Mouse (Mus musculus) hindbrain, embryonic 12.5 days (tissue): Measurements from ENCODE around the gene Nudcd3. TPM values are rescaled to one million over a fixed set of nuclear protein-coding genes. Genes with fewer than 3 reads are reported as not detected.
A peak's percentile ranks its signal among the peaks of the same experiment; 100 is the strongest.

Experiments used
- ATAC-seq: fragments of 200-750 bp; cut with Nextera tagmentation; 2 replicates; pipeline ENCODE4 v1.8.0; 2017; ENCODE audit warnings: moderate TSS enrichment; ENCODE audit not compliant: low FRiP score
- H3K27ac ChIP-seq: fragments of 300-500 bp; sonication (generic); 2 replicates; pipeline ENCODE4 v1.5.1; 2016; ENCODE audit warnings: mild to moderate bottlenecking
- H3K27me3 ChIP-seq: fragments of 300-500 bp; sonication (generic); 2 replicates; pipeline ENCODE4 v1.6.1; 2016; ENCODE audit warnings: mild to moderate bottlenecking
- H3K36me3 ChIP-seq: fragments of 300-500 bp; sonication (generic); 2 replicates; pipeline ENCODE4 v1.6.1; 2016; ENCODE audit warnings: mild to moderate bottlenecking
- H3K4me1 ChIP-seq: fragments of 300-500 bp; sonication (generic); 2 replicates; pipeline ENCODE4 v1.6.1; 2016
- H3K4me2 ChIP-seq: fragments of 300-500 bp; sonication (generic); replicated peaks from 2 replicates; pipeline ENCODE4 v1.6.1; 2016; ENCODE audit warnings: mild to moderate bottlenecking
- H3K4me3 ChIP-seq: fragments of 300-500 bp; sonication (generic); 2 replicates; pipeline ENCODE4 v1.5.1; 2016; ENCODE audit warnings: mild to moderate bottlenecking
- H3K9ac ChIP-seq: fragments of 300-500 bp; sonication (generic); 2 replicates; pipeline ENCODE4 v1.6.1; 2016; ENCODE audit warnings: mild to moderate bottlenecking, moderate library complexity
- H3K9me3 ChIP-seq: fragments of 300-500 bp; sonication (generic); replicated peaks from 2 replicates; pipeline ENCODE4 v1.6.1; 2016; ENCODE audit warnings: mild to moderate bottlenecking
- WGBS: fragments of 180-500 bp; shearing (Covaris S2); methylation state at CpG from one replicate; pipeline ENCODE4 v1.1.7; 2016; 5-methylcytosine and 5-hydroxymethylcytosine counted together
- polyA plus RNA-seq: library from polyadenylated mRNA; unstranded; fragments of >200 nt; fragmentation: Nextera tagmentation; extraction: Ambion mirVana; gene quantifications from 2 replicates; pipeline ENCODE4 v1.2.1, GENCODE M21; 2016

The Nudcd3 gene
- polyA plus RNA-seq = 57.7 and 58.6 TPM in 2 replicates

DNA sequence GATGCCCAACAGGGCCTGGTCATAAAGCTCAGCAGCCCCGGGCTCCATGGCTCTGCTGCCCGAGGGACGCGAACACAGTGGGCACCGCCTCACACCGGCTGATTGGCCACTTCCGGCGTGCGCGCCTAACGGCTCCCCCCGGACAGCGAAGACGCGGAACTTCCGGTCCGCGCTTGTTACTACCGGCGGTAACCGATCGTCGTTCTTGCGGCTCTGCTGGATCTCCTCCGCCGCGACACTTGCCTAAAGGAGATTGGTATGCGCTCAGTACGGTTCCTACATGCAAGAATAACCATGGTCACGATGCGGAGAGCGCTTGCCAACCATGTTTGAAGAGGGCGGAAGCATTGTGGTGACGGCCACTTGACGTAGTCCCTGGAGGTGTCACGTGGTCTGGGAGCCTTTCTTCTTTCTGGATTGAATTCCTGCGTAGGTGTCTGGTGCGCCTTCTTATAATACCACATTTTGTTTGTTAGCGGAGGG, at the start of gene Nudcd3:
Gene Nudcd3, minus strand, starts transcription at position 329 of the 483 bp plus-strand sequence.
- Histone ChIP-seq H3K27me3 (no peaks in the 10 kb centered on the region), H3K4me3 (peak within 1 kb of the TSS; percentile 99), H3K27ac (peak within 1 kb of the TSS; percentile 94), H3K9me3 (no peaks in the 10 kb centered on the region), H3K36me3 (no peaks in the 10 kb centered on the region), H3K4me2 (peak within 1 kb of the TSS; percentile 94), H3K9ac (peak within 1 kb of the TSS; percentile 96), H3K4me1 (peaks cover 26% of the 10 kb centered on the region)
- WGBS = under 1% methylated on average over 39 of the region's 39 CpGs
- ATAC-seq = peak; percentile 97

DNA sequence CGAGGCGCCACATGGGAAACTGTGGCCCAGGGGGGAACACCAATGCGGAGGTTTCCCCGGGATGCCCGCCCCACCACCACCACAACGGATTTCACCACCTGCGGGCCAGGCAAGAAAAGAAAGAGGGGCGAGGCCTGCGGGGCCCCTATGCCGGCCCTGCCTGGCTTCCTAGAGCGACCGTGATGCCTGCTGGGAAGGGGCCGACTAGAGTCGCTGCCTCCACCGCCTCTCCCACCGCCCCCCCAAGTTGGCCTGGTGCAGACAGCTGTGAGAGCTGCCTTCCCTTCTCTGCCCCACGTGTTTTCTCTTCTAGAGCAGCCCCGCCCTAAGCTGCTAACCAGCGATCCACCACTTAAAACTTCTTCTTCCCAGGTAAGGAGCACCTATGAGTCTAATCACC, 44.5 kb upstream of the Nudcd3 start:
- ATAC-seq = no peak
- no peak overlapping the region for H3K9ac ChIP-seq
- no peak overlapping the region for H3K27ac ChIP-seq
- no peaks in the 10 kb centered on the region for H3K27me3 ChIP-seq
- H3K4me3 ChIP-seq = no peak overlapping the region
- H3K4me2 ChIP-seq = no peak overlapping the region
- H3K4me1 ChIP-seq = no peaks in the 10 kb centered on the region
- no peaks in the 10 kb centered on the region for H3K36me3 ChIP-seq
- no peaks in the 10 kb centered on the region for H3K9me3 ChIP-seq
- 51% methylated on average over 19 of the region's 19 CpGs for WGBS

DNA sequence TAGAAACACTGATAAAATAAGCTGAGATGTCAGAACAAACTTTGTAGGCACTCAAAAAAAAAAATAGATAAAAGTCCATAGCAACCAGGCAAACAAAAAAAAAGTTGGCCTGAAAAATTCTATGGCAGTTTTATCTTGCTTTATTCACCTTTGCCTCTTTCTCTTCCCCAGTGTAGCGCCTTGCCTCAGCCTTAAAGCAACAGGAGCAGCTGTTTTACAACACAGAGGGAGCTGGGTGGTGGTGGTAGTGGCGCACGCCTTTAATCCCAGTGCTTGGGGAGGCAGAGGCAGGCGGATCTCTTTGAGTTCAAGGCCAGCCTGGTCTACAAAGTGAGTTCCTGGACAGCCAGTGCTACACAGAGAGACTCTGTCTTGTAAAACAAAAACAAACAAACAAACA, 32.8 kb upstream of the Nudcd3 start:
- 83% methylated on average over 4 of the region's 4 CpGs for WGBS
- no peak overlapping the region for H3K27ac ChIP-seq
- H3K4me1 ChIP-seq = no peaks in the 10 kb centered on the region
- H3K36me3 ChIP-seq = no peaks in the 10 kb centered on the region
- no peak overlapping the region for H3K4me3 ChIP-seq
- no peak overlapping the region for H3K4me2 ChIP-seq
- H3K9me3 ChIP-seq = peaks cover 7% of the 10 kb centered on the region; the same call in 1 of the 2 replicates
- no peak for ATAC-seq
- no peak overlapping the region for H3K9ac ChIP-seq
- no peaks in the 10 kb centered on the region for H3K27me3 ChIP-seq

DNA sequence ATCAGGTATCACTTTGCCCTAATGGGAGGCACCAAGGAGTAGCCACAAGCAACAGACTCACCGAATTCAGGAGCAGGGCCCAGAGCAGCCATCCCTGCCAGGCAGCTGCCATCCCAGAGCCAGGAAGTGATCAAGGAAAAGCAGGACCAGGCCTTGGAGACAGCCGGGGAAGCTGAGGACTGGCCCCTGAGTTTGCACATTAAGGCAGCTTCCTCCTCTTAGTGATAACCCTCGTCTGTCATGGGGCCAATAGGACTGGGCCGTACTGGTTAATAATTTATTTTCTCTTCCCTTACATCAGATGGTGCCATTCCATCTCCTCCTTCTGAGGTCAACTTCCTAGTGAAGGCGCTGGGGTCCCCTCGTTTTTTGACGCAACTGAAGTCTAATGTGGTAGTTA, 29.8 kb upstream of the Nudcd3 start, which contains the start of gene Npc1l1:
Gene Npc1l1, minus strand, starts transcription at position 132 of the 400 bp plus-strand sequence.
- no peak within 1 kb of the TSS for H3K27ac ChIP-seq
- WGBS = 80% methylated on average over 7 of the region's 7 CpGs
- no peak within 1 kb of the TSS for H3K4me3 ChIP-seq
- no peak within 1 kb of the TSS for H3K9ac ChIP-seq
- no peaks in the 10 kb centered on the region for H3K4me1 ChIP-seq
- no peaks in the 10 kb centered on the region for H3K9me3 ChIP-seq
- no peak within 1 kb of the TSS for H3K4me2 ChIP-seq
- H3K36me3 ChIP-seq = no peaks in the 10 kb centered on the region
- no peaks in the 10 kb centered on the region for H3K27me3 ChIP-seq
- no peak for ATAC-seq

DNA sequence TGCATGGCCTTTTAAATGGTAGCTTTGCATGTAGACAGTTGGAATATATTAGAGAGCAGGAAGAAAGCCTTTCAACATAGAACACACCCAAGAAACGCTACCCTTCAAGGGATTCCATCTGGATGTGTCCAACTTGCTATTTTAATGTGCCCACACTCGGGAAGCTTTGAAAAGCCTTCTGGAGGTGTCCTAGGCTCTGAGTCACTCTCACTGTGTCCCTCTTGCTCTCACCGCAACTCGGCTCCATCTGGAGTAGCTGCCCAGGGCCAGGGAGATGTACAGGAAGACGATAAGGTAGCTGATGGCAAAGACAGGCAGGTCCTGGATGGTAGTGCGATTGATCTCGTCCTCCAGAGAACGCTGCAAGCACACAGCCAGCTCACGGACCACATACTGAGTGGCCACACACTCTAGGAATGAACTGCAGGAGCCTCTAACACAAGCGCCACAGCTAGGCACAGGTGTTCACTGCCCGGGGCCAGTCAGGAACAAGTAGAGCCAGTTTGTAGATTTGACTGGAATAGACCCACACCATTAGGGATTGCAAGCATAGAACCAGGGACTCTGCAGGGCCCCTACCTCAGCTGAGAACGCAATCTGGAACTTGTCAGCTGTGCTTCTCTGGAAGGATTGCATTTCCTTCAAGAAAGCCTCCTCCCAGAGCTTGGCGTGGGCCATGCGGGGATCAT, 24.5 kb upstream of the Nudcd3 start:
- Histone ChIP-seq H3K36me3 (no peaks in the 10 kb centered on the region), H3K4me1 (no peaks in the 10 kb centered on the region), H3K27ac (no peak overlapping the region), H3K4me2 (no peak overlapping the region), H3K9ac (no peak overlapping the region), H3K27me3 (peaks cover 4% of the 10 kb centered on the region; the same call in 1 of the 2 replicates), H3K9me3 (no peaks in the 10 kb centered on the region), H3K4me3 (no peak overlapping the region)
- 82% methylated on average over 14 of the region's 14 CpGs for WGBS
- no peak for ATAC-seq

DNA sequence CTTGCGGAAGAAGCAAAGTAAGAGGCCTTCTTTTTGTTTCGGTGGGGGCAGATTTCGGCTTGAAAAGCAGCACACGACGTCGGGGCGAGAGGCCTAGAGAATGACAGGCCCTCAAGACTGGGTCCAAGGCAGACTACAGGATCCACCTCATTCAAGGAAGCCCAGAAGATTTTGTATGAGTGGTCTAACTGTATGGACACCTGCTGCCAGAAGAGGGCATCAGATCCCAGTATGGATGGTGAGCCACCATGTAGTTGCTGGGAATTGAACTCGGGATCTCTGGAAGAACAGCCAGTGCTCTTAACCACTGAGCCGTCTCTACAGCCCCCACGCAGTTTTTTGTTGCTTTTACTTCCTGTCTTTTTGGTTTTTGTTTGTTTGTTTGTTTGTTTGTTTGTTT, 22.0 kb upstream of the Nudcd3 start:
- WGBS = 96% methylated on average over 10 of the region's 10 CpGs

DNA sequence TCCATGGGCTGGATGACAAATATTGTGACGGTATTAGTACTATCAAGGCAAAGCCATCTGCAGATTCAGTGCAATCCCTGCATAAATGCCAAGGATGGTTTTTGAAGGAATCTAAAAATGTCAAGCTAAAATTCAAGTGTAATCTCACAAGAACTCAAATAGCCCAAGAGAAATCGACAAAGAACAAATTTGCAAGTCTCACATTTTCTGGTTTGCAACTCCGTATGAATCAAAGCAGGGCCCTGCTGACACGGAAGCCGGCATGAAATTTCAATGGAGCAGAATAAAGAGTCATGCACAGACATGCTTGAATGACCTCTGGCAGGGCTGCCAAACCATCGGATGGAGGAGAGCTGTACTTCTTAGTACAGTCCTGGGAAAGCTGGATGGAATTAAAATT, 19.8 kb upstream of the Nudcd3 start:
- no peak overlapping the region for H3K4me3 ChIP-seq

More for the DNA sequence above, 22.0 kb upstream of the Nudcd3 start:
- Histone ChIP-seq H3K27me3 (peaks cover 4% of the 10 kb centered on the region; the same call in 1 of the 2 replicates), H3K4me3 (no peak overlapping the region), H3K9ac (no peak overlapping the region), H3K4me1 (no peaks in the 10 kb centered on the region), H3K27ac (no peak overlapping the region), H3K9me3 (no peaks in the 10 kb centered on the region), H3K4me2 (no peak overlapping the region), H3K36me3 (no peaks in the 10 kb centered on the region)
- no peak for ATAC-seq

DNA sequence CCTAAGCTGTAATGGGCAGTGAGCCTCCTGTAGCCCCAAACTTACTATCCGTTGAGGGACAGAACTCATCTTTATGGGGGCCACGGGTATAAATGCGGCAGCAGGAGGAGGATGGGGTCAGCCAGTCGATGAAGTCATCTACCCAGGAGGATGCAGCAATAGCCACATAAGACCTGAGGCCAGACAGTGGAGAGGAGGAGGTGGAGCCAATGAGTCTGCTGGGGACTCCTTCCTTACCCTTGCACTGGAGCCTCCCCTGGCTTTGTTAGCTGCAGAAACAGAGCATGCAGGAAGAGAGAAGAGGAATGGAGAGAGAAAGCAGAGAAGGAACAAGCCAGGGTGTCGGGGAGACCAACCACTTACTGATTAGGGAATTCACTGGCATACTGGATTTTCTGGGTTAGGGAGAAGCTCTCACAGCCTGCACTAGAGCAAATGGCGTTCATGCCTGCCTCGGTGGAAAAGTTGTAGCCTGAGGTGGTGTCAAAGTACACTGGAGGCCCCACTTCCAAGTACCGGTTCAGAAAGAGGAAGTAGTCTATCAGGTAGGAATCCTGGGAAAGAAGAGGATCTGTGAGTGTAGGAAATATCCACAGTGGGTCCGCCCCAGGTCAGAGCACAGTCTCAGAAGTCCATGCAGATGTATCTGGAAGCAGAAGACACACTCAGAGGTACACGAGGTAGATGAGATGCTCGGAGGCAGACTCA, 18.1 kb upstream of the Nudcd3 start:
- WGBS = 89% methylated on average over 11 of the region's 11 CpGs
- ATAC-seq = no peak

More for the DNA sequence above, 19.8 kb upstream of the Nudcd3 start:
- WGBS = 84% methylated on average over 6 of the region's 6 CpGs
- ATAC-seq = no peak
- Histone ChIP-seq H3K27ac (no peak overlapping the region), H3K9me3 (no peaks in the 10 kb centered on the region), H3K36me3 (no peaks in the 10 kb centered on the region), H3K9ac (no peak overlapping the region), H3K4me1 (no peaks in the 10 kb centered on the region), H3K4me2 (no peak overlapping the region), H3K27me3 (peaks cover 4% of the 10 kb centered on the region; the same call in 1 of the 2 replicates)

DNA sequence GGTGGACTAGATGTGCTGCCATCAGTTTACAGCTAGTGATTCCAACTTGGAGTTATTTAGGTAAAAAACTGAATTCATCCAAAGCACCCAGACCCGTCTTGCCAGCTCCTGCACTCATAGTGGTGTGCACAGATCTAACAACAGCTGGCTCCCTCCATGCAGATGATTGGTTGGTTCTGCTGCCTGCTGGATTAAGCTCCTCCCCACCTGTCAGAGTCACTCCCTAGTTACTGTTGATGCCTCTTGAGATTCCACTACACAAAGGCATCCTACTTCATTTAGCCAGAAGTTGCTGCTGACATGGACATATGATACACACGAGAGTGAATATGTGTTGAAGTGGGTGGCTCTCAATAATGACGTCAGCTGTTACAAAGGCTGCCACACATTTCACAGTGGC, 16.6 kb upstream of the Nudcd3 start:
- Histone ChIP-seq H3K4me3 (no peak overlapping the region), H3K4me1 (no peaks in the 10 kb centered on the region), H3K9me3 (no peaks in the 10 kb centered on the region), H3K27me3 (no peaks in the 10 kb centered on the region), H3K36me3 (no peaks in the 10 kb centered on the region), H3K4me2 (no peak overlapping the region), H3K9ac (no peak overlapping the region), H3K27ac (no peak overlapping the region)
- ATAC-seq = no peak
- WGBS = 56% methylated on average over 3 of the region's 3 CpGs

More for the DNA sequence above, 18.1 kb upstream of the Nudcd3 start:
- Histone ChIP-seq H3K9ac (no peak overlapping the region), H3K9me3 (no peaks in the 10 kb centered on the region), H3K4me2 (no peak overlapping the region), H3K4me1 (no peaks in the 10 kb centered on the region), H3K27ac (no peak overlapping the region), H3K36me3 (no peaks in the 10 kb centered on the region), H3K27me3 (peaks cover 4% of the 10 kb centered on the region; the same call in 1 of the 2 replicates), H3K4me3 (no peak overlapping the region)

DNA sequence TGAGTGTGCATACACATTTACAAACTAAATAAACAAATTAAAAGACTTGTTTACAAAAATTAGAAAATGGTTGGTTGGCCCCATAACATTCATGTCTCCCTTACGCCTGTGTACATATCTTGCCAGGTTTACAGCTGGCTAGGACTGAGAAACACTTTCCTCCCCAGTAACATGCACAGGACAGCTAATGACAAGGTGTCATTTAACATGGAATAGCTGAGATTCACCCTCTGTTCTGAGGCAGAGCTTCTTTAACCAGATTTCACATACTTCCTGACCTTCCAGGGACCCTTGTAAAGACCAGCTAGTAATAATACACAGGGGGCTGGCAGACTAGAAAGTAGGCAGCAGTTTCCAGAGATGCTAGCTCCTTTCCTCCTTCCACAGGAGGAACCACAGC, 7.9 kb upstream of the Nudcd3 start:
- Histone ChIP-seq H3K4me3 (no peak overlapping the region), H3K27ac (no peak overlapping the region), H3K36me3 (no peaks in the 10 kb centered on the region), H3K27me3 (0 out of 2 replicates have a peak, but pooled peaks cover 2% of the 10 kb centered on the region), H3K4me1 (no peaks in the 10 kb centered on the region), H3K4me2 (no peak overlapping the region), H3K9me3 (peaks cover 8% of the 10 kb centered on the region; the same call in 1 of the 2 replicates), H3K9ac (no peak overlapping the region)
- 94% methylated on average over 1 of the region's 1 CpGs for WGBS
- no peak for ATAC-seq

DNA sequence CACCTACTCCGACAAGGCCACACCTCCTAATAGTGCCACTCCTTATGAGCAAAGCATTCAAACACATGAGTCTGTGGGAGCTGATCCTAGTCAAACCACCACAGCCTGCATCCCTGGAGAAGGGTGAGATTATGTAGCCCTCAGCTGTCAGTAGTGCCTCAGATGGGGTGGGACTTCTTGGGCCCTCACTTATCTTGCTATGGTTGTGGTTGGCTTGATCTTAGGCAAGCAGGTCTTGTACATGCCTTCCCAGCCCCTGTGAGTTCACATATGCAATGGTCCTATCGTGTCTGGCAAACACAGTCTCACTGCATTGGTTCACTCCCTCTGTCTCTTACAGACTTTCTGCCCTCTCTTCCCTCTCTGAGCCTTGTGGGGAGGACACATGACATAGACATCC, 6.9 kb upstream of the Nudcd3 start:
- H3K27me3 ChIP-seq = 0 out of 2 replicates have a peak, but pooled peaks cover 2% of the 10 kb centered on the region
- ATAC-seq = no peak
- no peaks in the 10 kb centered on the region for H3K4me1 ChIP-seq
- no peak overlapping the region for H3K4me2 ChIP-seq
- no peak overlapping the region for H3K9ac ChIP-seq
- no peak overlapping the region for H3K4me3 ChIP-seq
- no peak overlapping the region for H3K27ac ChIP-seq
- 86% methylated on average over 2 of the region's 2 CpGs for WGBS
- H3K36me3 ChIP-seq = no peaks in the 10 kb centered on the region
- H3K9me3 ChIP-seq = peaks cover 8% of the 10 kb centered on the region; the same call in 1 of the 2 replicates

DNA sequence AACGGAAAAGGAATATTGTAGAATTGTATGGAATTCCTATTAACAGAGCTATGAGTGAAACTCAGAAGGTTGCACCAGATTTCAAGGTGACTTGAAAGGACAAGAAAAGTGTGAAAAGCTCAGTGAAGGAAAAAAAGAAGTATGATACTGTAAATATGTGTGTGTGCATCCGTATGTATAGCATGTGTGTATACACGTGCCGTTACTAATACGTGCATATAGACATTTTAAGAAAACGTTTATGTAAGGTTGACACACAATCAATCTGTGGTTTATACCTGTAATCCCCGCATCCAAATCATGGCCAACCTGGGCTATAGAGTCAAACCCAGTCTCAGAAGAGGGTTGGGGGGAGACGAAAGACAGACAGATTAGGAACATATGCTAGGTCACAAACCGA, 355 bp upstream of the Nudcd3 start:
- ATAC-seq = peak; percentile 12; the same call in 1 of the 2 replicates
- H3K27ac ChIP-seq = peak overlapping the region; percentile 94
- no peaks in the 10 kb centered on the region for H3K36me3 ChIP-seq
- H3K4me3 ChIP-seq = peak overlapping the region; percentile 99
- peak overlapping the region; percentile 96 for H3K9ac ChIP-seq
- no peaks in the 10 kb centered on the region for H3K27me3 ChIP-seq
- H3K4me1 ChIP-seq = peaks cover 26% of the 10 kb centered on the region
- H3K9me3 ChIP-seq = no peaks in the 10 kb centered on the region
- 28% methylated on average over 9 of the region's 9 CpGs for WGBS
- H3K4me2 ChIP-seq = peak overlapping the region; percentile 94
